Mouse (Mus musculus) liver, embryonic 15.5 days (tissue): ENCODE measurements around the gene Rassf3. TPM values are rescaled to one million over a fixed set of nuclear protein-coding genes. Genes with fewer than 3 reads are reported as not detected.

Experiments used
- ATAC-seq: fragments of 200-750 bp; cut with Nextera tagmentation; 2 replicates; pipeline ENCODE4 v1.8.0; 2017; ENCODE audit warnings: moderate number of reproducible peaks, mild to moderate bottlenecking, moderate library complexity; ENCODE audit not compliant: insufficient read depth
- H3K27ac ChIP-seq: fragments of 300-500 bp; sonication (generic); replicated peaks from 2 replicates; pipeline ENCODE4 v1.5.1; 2015; ENCODE audit warnings: mild to moderate bottlenecking, inconsistent platforms
- H3K27me3 ChIP-seq: fragments of 300-500 bp; sonication (generic); 2 replicates; pipeline ENCODE4 v1.6.1; 2015; ENCODE audit warnings: mild to moderate bottlenecking, inconsistent platforms
- H3K36me3 ChIP-seq: fragments of 300-500 bp; sonication (generic); replicated peaks from 2 replicates; pipeline ENCODE4 v1.6.1; 2015; ENCODE audit warnings: moderate library complexity, mild to moderate bottlenecking, inconsistent platforms
- H3K4me1 ChIP-seq: fragments of 300-500 bp; sonication (generic); replicated peaks from 2 replicates; pipeline ENCODE4 v1.6.1; 2015; ENCODE audit warnings: inconsistent platforms
- H3K4me2 ChIP-seq: fragments of 300-500 bp; sonication (generic); 2 replicates; pipeline ENCODE4 v1.6.1; 2015; ENCODE audit warnings: moderate library complexity, mild to moderate bottlenecking, inconsistent platforms
- H3K4me3 ChIP-seq: fragments of 300-500 bp; sonication (generic); replicated peaks from 2 replicates; pipeline ENCODE4 v1.5.1; 2015; ENCODE audit warnings: mild to moderate bottlenecking, inconsistent platforms
- H3K9ac ChIP-seq: fragments of 300-500 bp; sonication (generic); 2 replicates; pipeline ENCODE4 v1.6.1; 2015; ENCODE audit warnings: moderate library complexity, mild to moderate bottlenecking, inconsistent platforms
- H3K9me3 ChIP-seq: fragments of 300-500 bp; sonication (generic); replicated peaks from 2 replicates; pipeline ENCODE4 v1.6.1; 2016; ENCODE audit warnings: inconsistent platforms
- WGBS: fragments of 180-500 bp; shearing (Covaris S2); methylation state at CpG from one replicate; pipeline ENCODE4 v1.1.7; 2015; ENCODE audit warnings: mixed read lengths; ENCODE audit not compliant: insufficient replicate concordance; 5-methylcytosine and 5-hydroxymethylcytosine counted together
- polyA plus RNA-seq: library from polyadenylated mRNA; unstranded; fragments of >200 nt; fragmentation: Nextera tagmentation; extraction: Ambion mirVana; gene quantifications from 2 replicates; pipeline ENCODE4 v1.2.1, GENCODE M21; 2015

Rassf3 gene
- polyA plus RNA-seq, 1 experiment from 2014 or later: 11.3 TPM

GRCm38 (mm10) chr10:121422294-121422693, 53.9 kb downstream of the Rassf3 start:
- Histone ChIP-seq H3K4me2 (no peak overlapping the region), H3K9ac (no peak overlapping the region), H3K27me3 (no peaks in the 10 kb centered on the region), H3K4me3 (no peak overlapping the region), H3K36me3 (no peaks in the 10 kb centered on the region), H3K27ac (no peak overlapping the region), H3K4me1 (peaks cover 68% of the 10 kb centered on the region), H3K9me3 (no peaks in the 10 kb centered on the region)
- 72% methylated on average over 6 of the region's 6 CpGs for WGBS
- no peak for ATAC-seq

DNA sequence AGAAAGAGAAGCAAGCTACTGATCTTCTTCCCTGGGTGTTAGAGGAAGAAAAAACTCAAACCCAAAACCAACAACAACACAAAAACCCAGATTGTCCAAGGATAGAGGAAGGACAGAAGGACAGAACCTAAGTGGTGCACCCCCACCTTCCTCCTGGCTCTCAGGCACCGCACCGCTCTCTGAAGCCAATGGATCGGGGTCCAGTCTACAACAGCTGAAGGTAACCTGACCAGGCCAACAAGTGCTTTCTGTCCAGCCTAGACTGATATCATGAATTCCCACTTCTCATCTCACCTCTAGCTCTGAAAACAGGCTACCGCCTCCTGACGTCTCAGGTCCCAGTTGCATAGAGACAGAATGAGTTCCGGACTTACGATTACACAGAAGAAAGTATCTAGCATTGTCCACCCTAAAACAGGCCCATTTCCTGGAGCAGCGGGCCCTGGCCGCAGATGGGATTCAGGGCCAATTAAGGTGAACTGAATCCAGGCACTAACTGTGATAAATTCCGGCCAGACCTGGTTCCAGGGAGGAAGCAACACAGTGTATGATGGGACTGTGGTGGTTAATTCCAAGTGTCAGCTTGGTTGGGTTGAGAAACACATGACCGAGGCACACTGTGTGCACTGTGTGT, 54.4 kb downstream of the Rassf3 start:
- H3K9ac ChIP-seq: no peak overlapping the region
- H3K9me3 ChIP-seq: no peaks in the 10 kb centered on the region
- no peaks in the 10 kb centered on the region for H3K27me3 ChIP-seq
- peaks cover 63% of the 10 kb centered on the region for H3K4me1 ChIP-seq
- no peaks in the 10 kb centered on the region for H3K36me3 ChIP-seq
- 79% methylated on average over 11 of the region's 11 CpGs for WGBS
- ATAC-seq: no peak
- no peak overlapping the region for H3K4me3 ChIP-seq
- no peak overlapping the region for H3K27ac ChIP-seq
- no peak overlapping the region for H3K4me2 ChIP-seq

GRCm38 (mm10) chr10:121421023-121421422, 55.1 kb downstream of the Rassf3 start:
- no peaks in the 10 kb centered on the region for H3K9me3 ChIP-seq
- H3K9ac ChIP-seq: no peak overlapping the region
- peaks cover 56% of the 10 kb centered on the region for H3K4me1 ChIP-seq
- no peak overlapping the region for H3K27ac ChIP-seq
- no peak overlapping the region for H3K4me2 ChIP-seq
- WGBS: 70% methylated on average over 9 of the region's 9 CpGs
- no peak for ATAC-seq
- 0 out of 2 replicates have a peak, but pooled peaks cover 7% of the 10 kb centered on the region for H3K36me3 ChIP-seq
- H3K27me3 ChIP-seq: no peaks in the 10 kb centered on the region
- H3K4me3 ChIP-seq: no peak overlapping the region

DNA sequence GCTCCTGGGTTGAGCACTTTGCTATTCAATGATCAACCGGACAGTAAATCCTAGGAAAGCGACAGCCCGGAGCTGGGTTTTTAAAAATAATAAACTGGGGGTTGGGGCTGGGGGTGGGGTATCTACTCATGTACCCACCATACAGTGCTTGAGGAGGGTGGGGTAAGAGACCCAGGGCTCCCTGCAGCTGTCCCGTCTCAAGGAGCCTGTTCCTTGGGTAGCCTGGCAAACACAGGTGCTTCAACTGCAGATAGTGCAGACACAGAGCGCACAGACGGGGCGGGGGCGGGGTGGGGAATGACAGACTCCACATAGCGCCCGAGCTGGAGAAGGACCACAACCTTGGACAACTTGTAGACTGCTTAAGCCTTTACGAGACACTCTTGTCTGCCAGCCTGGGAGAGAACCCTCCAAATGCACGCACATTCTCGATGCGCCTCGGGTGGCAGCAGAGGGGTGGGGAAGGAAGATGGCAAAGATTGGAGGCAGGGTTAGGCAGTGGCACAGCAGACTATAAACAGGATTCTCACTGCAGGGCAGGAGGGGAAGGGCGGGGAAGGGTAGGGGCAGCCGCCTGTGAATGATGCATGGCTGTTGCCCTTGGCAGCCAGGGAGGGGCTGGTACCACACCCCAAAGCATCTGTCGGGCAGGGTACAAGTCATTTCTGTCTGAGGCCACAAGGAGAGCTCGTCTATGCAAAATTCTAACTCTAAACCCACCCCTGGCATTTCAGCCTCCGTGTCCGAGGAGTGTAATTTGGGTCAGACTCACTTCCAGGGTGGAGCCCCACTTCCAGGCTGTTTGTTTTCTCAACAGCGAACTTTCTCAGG, 56.3 kb downstream of the Rassf3 start:
- H3K9ac ChIP-seq: no peak overlapping the region
- no peaks in the 10 kb centered on the region for H3K27me3 ChIP-seq
- peaks cover 45% of the 10 kb centered on the region for H3K4me1 ChIP-seq
- H3K4me2 ChIP-seq: no peak overlapping the region
- ATAC-seq: 0 out of 2 replicates have a peak, but pooled peaks have one; percentile 28
- 48% methylated on average over 22 of the region's 22 CpGs for WGBS
- H3K27ac ChIP-seq: no peak overlapping the region
- H3K9me3 ChIP-seq: no peaks in the 10 kb centered on the region
- H3K4me3 ChIP-seq: no peak overlapping the region
- peaks cover 16% of the 10 kb centered on the region; the same call in 1 of the 2 replicates for H3K36me3 ChIP-seq

GRCm38 (mm10) chr10:121418835-121419234, 57.3 kb downstream of the Rassf3 start:
- no peak for ATAC-seq

DNA sequence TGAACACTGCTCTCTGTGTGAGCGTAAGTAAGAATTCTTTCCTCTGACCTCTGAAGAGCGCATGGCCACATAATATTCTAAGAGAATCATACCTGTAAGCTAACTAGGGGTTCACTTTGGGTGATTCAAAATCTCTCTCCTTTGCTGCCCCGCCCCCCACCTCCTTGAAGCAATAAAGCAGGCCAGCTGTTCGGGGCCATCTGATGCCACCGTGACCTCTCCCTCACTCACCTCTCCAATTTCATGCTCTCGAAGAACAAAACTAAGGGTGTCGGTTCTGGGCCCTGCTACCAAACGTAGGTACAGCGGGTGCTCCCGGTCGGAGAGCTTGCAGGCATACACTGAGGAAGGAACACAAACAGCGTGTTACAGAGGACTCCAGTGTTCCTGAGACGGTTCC, 62.0 kb downstream of the Rassf3 start:
- ATAC-seq: no peak
- H3K9ac ChIP-seq: no peak overlapping the region
- H3K4me1 ChIP-seq: peaks cover 21% of the 10 kb centered on the region
- H3K4me3 ChIP-seq: no peak overlapping the region
- H3K27ac ChIP-seq: no peak overlapping the region
- H3K4me2 ChIP-seq: no peak overlapping the region
- WGBS: 82% methylated on average over 13 of the region's 13 CpGs
- H3K36me3 ChIP-seq: peaks cover 40% of the 10 kb centered on the region
- H3K27me3 ChIP-seq: no peaks in the 10 kb centered on the region
- no peaks in the 10 kb centered on the region for H3K9me3 ChIP-seq

More at GRCm38 (mm10) chr10:121418835-121419234, 57.3 kb downstream of the Rassf3 start:
- Histone ChIP-seq H3K4me3 (no peak overlapping the region), H3K27ac (no peak overlapping the region), H3K36me3 (peaks cover 27% of the 10 kb centered on the region), H3K4me2 (no peak overlapping the region), H3K27me3 (no peaks in the 10 kb centered on the region), H3K9me3 (no peaks in the 10 kb centered on the region), H3K9ac (no peak overlapping the region), H3K4me1 (peaks cover 38% of the 10 kb centered on the region)
- 77% methylated on average over 14 of the region's 14 CpGs for WGBS

- H3K27ac ChIP-seq: 0 out of 2 replicates have a peak overlapping the region, but pooled peaks have one; percentile 6
Observed at GRCm38 (mm10) chr10:121412824-121413223, 63.3 kb downstream of the Rassf3 start.

GRCm38 (mm10) chr10:121411721-121412455, 64.3 kb downstream of the Rassf3 start:
- Histone ChIP-seq H3K27me3 (no peaks in the 10 kb centered on the region), H3K9ac (no peak overlapping the region), H3K4me1 (peaks cover 9% of the 10 kb centered on the region; the same call in 1 of the 2 replicates), H3K36me3 (peaks cover 41% of the 10 kb centered on the region), H3K4me3 (no peak overlapping the region), H3K9me3 (no peaks in the 10 kb centered on the region), H3K4me2 (no peak overlapping the region), H3K27ac (0 out of 2 replicates have a peak overlapping the region, but pooled peaks have one; percentile 6)
- 67% methylated on average over 11 of the region's 11 CpGs for WGBS
- no peak for ATAC-seq

More at GRCm38 (mm10) chr10:121412824-121413223, 63.3 kb downstream of the Rassf3 start:
- ATAC-seq: no peak
- no peaks in the 10 kb centered on the region for H3K27me3 ChIP-seq
- H3K9me3 ChIP-seq: no peaks in the 10 kb centered on the region
- no peak overlapping the region for H3K9ac ChIP-seq
- H3K4me2 ChIP-seq: no peak overlapping the region
- H3K4me1 ChIP-seq: peaks cover 9% of the 10 kb centered on the region; the same call in 1 of the 2 replicates
- 67% methylated on average over 17 of the region's 17 CpGs for WGBS
- H3K4me3 ChIP-seq: no peak overlapping the region
- H3K36me3 ChIP-seq: peaks cover 41% of the 10 kb centered on the region

GRCm38 (mm10) chr10:121409717-121410116, 66.4 kb downstream of the Rassf3 start:
- Histone ChIP-seq H3K27me3 (no peaks in the 10 kb centered on the region; the same call in 1 of the 2 replicates), H3K4me2 (no peak overlapping the region), H3K27ac (no peak overlapping the region), H3K9me3 (no peaks in the 10 kb centered on the region), H3K4me1 (peaks cover 9% of the 10 kb centered on the region; the same call in 1 of the 2 replicates), H3K9ac (no peak overlapping the region), H3K36me3 (peaks cover 24% of the 10 kb centered on the region), H3K4me3 (no peak overlapping the region)
- ATAC-seq: no peak
- 61% methylated on average over 7 of the region's 7 CpGs for WGBS

DNA sequence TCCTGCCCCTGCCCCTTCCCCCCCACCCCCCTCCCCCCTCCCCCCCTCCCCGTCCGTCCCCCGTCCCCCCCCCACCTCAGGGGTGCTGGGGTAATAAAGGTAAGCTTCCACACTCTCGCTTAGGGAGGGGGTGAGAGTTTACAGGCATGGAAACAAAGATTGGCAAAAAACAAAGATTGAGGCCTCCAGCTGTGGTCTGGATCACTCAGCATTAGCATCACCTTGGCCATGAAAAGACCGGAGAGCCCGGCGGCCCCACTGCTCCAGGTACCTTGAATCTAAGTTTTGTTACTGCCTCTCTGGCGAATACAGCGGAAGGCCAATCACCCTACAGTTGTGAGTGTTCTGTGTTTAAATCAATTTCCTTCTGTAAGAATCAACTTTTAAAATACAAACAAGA, 72.2 kb downstream of the Rassf3 start:
- ATAC-seq: no peak
- Histone ChIP-seq H3K9me3 (no peaks in the 10 kb centered on the region), H3K27me3 (no peaks in the 10 kb centered on the region; the same call in 1 of the 2 replicates), H3K9ac (no peak overlapping the region), H3K4me2 (no peak overlapping the region), H3K36me3 (no peaks in the 10 kb centered on the region), H3K27ac (no peak overlapping the region), H3K4me3 (no peak overlapping the region), H3K4me1 (no peaks in the 10 kb centered on the region)
- WGBS: 73% methylated on average over 6 of the region's 9 CpGs

DNA sequence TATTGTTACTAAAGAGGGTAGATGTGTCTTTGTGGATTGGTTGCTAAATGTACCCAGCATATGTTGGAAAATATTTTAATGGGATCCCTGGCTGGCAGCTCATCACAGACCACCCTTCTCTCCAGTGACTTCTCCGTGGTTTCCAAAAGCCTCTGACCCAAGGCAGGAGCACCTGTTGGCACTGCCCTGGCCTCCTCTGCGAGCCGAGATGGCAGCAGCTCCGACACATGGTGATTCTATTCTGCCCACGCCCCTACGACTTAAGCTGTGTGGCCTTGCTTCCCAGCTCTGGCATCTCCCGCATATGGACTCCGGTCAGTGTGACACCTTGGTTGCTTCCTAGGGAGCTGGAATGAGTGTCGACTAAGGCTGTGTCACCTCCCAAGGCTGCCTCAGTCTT, 73.0 kb downstream of the Rassf3 start:
- Histone ChIP-seq H3K9me3 (no peaks in the 10 kb centered on the region), H3K4me1 (no peaks in the 10 kb centered on the region), H3K27ac (no peak overlapping the region), H3K4me2 (no peak overlapping the region), H3K36me3 (no peaks in the 10 kb centered on the region), H3K9ac (no peak overlapping the region), H3K4me3 (no peak overlapping the region), H3K27me3 (no peaks in the 10 kb centered on the region; the same call in 1 of the 2 replicates)
- WGBS: 62% methylated on average over 9 of the region's 9 CpGs
- no peak for ATAC-seq
